Mouse (Mus musculus): Measurements from ENCODE around the gene Klrb1a.
A peak's percentile ranks its signal among the peaks of the same experiment; 100 is the strongest.

The Klrb1a gene

DNA sequence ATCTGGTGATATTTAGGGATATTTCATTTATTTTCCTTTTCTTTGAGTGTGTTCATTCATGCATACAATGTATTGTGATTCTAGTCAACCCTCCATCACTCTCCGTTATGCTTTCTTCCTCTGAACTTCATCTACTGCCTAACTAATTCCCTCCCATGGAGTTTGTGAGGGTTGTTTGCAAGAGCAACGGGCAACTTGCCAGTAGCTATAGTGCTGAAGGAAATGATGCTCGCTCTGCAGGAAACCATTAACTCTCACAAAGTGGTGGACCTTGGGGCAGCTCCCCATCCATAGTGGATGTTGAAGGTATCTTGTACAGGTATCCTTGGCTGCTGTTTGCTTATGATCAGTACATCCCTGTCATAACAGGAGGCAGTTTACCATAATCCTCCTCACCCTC lies 21.3 kb downstream of the Klrb1a start:
- no peak for DNase-seq (ENCODE audit: low spot score in 2 of 2)

- no peak for DNase-seq (ENCODE audit: low spot score in 2 of 2)
Observed at GRCm38 (mm10) chr6:128599555-128599954, 23.8 kb downstream of the Klrb1a start.

GRCm38 (mm10) chr6:128598256-128599047 lies 24.9 kb downstream of the Klrb1a start:
- DNase-seq (ENCODE audit: low spot score in 2 of 2) = no peak

GRCm38 (mm10) chr6:128597121-128597522 lies 26.2 kb downstream of the Klrb1a start:
- peak; percentile 26 to 37 for DNase-seq (ENCODE audit: low spot score in 2 of 2)

DNA sequence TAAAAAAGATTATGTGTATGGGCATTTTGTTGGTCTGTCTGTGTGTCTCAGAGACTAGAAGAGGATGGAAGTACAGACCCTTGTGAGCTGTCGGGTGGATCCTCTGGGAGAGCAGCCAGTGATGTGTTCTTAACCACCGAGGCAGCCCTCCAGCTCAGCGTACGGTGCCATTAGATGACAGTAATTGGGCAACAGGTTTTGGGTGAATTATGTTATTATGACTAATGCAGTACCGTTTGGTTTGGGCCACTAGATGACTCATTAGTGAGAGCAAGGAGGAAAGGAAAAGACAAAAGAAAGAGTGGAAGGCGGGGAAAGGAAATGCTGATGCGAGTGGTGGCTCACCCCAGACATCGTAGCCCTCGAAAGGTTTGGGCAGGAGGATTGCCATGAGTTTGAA lies 28.7 kb downstream of the Klrb1a start:
- DNase-seq (ENCODE audit: low spot score in 2 of 2) = no peak

- no peak for DNase-seq (ENCODE audit: low spot score in 2 of 2)
Observed at GRCm38 (mm10) chr6:128589426-128589825, 33.9 kb downstream of the Klrb1a start.

GRCm38 (mm10) chr6:128587619-128588018 lies 35.7 kb downstream of the Klrb1a start:
- DNase-seq (ENCODE audit: low spot score in 2 of 2) = no peak

- DNase-seq (ENCODE audit: low spot score in 2 of 2) = no peak
Observed at GRCm38 (mm10) chr6:128585642-128586245, 37.6 kb downstream of the Klrb1a start.

DNA sequence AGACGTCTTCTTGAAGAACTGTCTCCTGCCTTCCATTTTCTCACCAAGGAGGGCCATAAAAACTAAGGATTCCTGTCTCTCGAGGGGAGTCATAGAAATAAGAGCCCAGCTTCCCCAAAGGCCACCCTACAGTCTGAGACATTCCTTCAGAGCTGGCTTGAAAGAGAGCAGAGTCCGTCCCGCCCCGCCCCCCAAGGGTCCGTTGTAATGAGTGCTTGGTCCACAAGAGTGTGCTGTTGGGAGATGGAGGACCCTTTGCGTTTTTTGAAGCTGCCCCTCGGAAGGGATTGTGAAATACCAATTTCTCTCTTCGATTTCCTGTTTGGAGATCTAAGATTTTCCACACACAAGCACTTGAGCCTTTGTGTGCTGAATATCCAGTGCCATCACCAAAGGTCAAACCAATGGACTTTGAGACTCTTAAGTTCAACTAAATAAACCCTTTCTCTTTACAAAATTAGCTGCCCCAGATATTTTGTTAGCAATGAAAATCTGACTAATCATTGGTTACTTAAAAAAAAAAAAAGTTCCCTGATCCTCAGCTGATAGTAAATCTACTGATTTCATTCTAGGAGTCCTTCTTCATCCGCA lies 39.2 kb downstream of the Klrb1a start:
- DNase-seq (ENCODE audit: low spot score in 2 of 2) = no peak

DNA sequence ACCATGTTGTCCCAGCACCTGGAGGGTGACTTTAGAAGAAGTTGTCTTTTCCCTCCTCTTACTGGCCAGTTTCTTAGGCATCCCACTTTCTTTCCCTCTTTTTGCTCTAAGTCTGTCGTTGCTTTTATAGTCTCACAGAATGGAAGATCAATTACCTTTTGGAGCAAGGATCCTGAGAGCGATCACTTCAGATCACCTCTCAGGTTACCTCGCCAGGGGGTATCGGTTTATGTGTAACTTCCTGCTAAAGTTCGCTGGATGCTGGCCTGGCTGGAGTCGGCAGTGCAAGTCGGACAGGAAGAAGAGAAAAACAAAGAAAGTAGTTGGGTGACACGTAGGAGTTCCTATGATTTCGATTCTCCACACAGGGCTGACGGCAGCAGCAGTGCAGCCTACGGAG lies 41.8 kb downstream of the Klrb1a start, which contains the start of gene A2ml1:
A2ml1 (minus strand) TSS at position 101 of the 400 bp plus-strand sequence.
- no peak for DNase-seq (ENCODE audit: low spot score in 2 of 2)

DNA sequence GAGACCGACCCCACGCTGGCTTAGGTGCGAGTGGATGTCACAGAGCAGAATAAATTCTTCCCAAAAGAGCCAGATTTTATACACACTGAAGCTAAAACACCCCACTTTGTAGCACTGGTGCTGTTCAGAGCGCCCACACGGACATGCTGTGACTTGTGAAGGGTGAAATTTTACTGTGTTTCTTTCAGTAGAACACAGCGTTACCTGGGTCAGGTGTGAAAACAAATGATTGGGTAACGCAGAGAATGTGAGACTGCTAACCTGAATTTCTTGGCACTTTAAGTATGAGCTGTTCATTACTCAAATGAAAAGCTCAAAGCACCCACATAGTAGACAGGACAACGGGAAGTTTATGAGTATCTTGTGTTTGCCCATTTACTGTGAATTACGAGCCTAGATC lies 46.0 kb downstream of the Klrb1a start:
- no peak for DNase-seq (ENCODE audit: low spot score in 2 of 2)

DNA sequence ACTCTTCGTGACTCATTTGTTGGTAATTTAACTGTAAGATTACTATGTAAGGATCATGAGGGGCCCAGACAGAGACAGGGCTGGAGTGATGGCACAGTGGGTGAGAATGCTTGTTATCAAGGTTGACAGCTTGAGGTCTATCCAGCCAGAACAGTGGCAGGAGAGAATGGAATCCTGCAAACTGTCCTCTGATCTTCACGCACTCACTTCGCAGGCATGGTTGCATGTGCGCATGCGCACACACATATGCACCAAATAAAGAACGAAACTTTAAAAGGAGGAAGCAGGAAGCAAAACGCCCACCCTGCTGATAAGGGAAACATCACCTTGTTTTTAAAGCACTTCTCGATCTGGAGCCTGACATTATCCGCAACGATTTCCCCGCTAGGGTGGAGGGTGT lies 56.7 kb downstream of the Klrb1a start:
- DNase-seq (ENCODE audit: low spot score in 2 of 2) = no peak

Measured in heart, adult 9 months (tissue).